Mouse (Mus musculus): ENCODE measurements around the gene Shc3. TPM values are rescaled to one million over a fixed set of nuclear protein-coding genes. Genes with fewer than 3 reads are reported as not detected.

Gene Shc3
- polyA plus RNA-seq, 1 experiment from 2014 or later = 0.31 TPM

Other genes starting within 250 kb of the Shc3 start
- 59.8 and 61.8 TPM in 2 replicates for gene S1pr3, start 160.8 kb downstream of the Shc3 start, polyA plus RNA-seq (2015; fragmentation: Nextera tagmentation; extraction: Ambion mirVana)
- 348 and 370 TPM in 2 replicates for gene Cks2, start 75.8 kb upstream of the Shc3 start, polyA plus RNA-seq (2015; fragmentation: Nextera tagmentation; extraction: Ambion mirVana)
- gene Secisbp2, start 82.3 kb upstream of the Shc3 start, polyA plus RNA-seq (2015; fragmentation: Nextera tagmentation; extraction: Ambion mirVana) = 32.9 and 37.1 TPM in 2 replicates
- gene Sema4d, start 224.3 kb upstream of the Shc3 start, polyA plus RNA-seq (2015; fragmentation: Nextera tagmentation; extraction: Ambion mirVana) = 28.8 and 29.0 TPM in 2 replicates